Mouse (Mus musculus): ENCODE results near the gene Ncoa7. TPM values are rescaled to one million over a fixed set of nuclear protein-coding genes. Genes with fewer than 3 reads are reported as not detected.

The Ncoa7 gene
- polyA plus RNA-seq, 1 experiment from 2014 or later = 10.1 TPM

DNA sequence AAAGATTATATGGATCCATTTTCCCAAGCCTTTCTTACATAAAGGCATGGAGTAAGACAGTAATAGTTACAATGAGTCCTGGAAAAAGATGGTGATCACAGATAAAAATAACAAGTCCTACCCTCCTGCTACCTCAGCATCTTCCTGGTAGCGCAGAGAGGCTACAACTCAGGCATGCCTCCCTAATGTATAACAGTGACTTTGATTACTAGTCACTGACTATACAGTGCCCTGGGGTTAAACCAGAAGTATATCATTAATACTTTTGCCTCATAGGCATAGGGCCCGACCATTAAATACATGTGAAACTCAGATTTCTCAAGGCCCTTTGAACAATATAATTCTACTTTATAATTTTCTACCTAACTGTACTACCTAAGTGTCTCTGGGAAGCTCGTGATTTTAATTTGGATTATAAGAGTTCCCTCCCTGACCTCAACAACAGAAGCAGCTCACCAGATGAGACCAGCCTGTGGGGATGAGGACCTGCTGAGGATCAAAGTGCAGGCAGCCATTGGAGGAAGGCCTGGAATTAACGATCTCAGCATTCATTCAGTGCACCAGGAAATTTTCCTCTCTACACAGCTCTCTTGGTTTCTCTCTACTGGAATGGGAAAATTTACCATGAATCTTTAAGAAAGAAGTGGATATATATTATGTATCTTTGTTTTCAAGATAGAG, 40.7 kb downstream of the Ncoa7 start:
- peaks cover 4% of the 10 kb centered on the region; the same call in 1 of the 2 replicates for H3K9me3 ChIP-seq
- H3K9ac ChIP-seq (replicated peaks) = no peak overlapping the region
- no peaks in the 10 kb centered on the region for H3K4me1 ChIP-seq (replicated peaks)
- H3K27me3 ChIP-seq = no peaks in the 10 kb centered on the region
- H3K4me2 ChIP-seq = no peak overlapping the region
- no peak overlapping the region for H3K4me3 ChIP-seq (replicated peaks)
- no peak overlapping the region for H3K27ac ChIP-seq
- no peak for ATAC-seq (ENCODE audit: insufficient number of reproducible peaks, insufficient read depth, low FRiP score, low TSS enrichment, low read depth)
- H3K36me3 ChIP-seq = no peaks in the 10 kb centered on the region
- 69% methylated on average over 4 of the region's 4 CpGs for WGBS

DNA sequence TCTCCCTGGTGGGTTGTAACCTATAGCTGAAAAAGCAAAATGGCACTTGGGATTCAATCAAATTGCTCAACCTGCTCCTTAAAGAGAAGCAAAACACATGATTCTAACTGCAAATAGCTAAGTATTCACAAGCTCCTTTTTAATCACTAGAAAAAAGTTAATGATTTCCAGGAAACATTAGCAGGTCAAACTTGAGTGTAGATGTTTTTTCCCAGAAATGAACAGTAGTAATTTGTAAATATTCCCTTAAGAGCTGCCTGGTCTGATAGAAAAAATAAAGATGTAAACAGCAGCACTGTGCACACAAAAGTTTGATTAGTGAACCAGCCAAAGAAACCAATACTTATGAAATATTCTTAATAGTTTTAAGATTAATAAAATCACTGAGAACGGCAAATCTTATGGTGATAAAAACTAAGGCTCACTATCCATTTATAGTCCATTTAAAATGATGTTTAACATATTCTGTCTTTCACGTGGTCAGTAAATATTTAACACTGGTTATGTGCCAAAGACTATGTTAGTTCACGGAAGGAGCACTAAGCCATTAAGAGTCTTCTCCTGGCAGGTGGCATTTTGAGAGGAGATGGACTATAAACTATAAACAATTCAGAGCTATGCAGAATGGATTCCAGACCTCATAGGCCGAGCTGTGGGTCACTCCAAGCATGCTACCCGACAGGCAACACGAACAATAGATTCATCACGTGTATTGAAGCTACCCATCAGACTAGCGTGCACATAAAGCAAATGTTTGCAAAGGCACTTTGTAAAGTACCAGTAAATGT, 43.6 kb downstream of the Ncoa7 start:
- no peak overlapping the region for H3K4me3 ChIP-seq (replicated peaks)
- no peak overlapping the region for H3K9ac ChIP-seq (replicated peaks)
- WGBS = 84% methylated on average over 8 of the region's 8 CpGs
- H3K9me3 ChIP-seq = no peaks in the 10 kb centered on the region
- no peak overlapping the region for H3K4me2 ChIP-seq
- no peaks in the 10 kb centered on the region for H3K36me3 ChIP-seq
- H3K4me1 ChIP-seq (replicated peaks) = no peaks in the 10 kb centered on the region
- no peak for ATAC-seq (ENCODE audit: insufficient number of reproducible peaks, insufficient read depth, low FRiP score, low TSS enrichment, low read depth)
- no peak overlapping the region for H3K27ac ChIP-seq
- H3K27me3 ChIP-seq = no peaks in the 10 kb centered on the region

DNA sequence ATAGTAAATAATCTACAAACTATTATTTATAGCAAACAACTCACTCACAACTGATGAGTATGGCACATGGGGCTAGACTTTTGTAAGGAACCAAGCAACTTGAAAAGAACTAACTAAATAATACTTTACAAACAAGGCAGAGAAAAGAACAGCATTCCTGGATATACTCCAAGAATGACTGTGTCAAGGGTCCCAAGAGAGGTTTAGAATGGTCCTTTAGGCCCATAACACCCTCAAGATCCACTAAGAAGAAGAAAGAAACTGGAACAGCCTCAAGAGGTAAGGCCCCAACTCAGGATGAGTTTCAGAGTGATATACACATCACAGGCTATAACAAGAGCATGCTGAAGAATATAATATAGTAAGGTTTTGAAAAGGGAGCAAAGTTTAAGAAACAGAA, 47.1 kb downstream of the Ncoa7 start:
- Histone ChIP-seq H3K36me3 (no peaks in the 10 kb centered on the region), H3K4me3 (replicated peaks) (no peak overlapping the region), H3K4me2 (no peak overlapping the region), H3K9ac (replicated peaks) (no peak overlapping the region), H3K4me1 (replicated peaks) (no peaks in the 10 kb centered on the region), H3K27me3 (no peaks in the 10 kb centered on the region), H3K9me3 (no peaks in the 10 kb centered on the region), H3K27ac (no peak overlapping the region)
- ATAC-seq (ENCODE audit: insufficient number of reproducible peaks, insufficient read depth, low FRiP score, low TSS enrichment, low read depth) = no peak

DNA sequence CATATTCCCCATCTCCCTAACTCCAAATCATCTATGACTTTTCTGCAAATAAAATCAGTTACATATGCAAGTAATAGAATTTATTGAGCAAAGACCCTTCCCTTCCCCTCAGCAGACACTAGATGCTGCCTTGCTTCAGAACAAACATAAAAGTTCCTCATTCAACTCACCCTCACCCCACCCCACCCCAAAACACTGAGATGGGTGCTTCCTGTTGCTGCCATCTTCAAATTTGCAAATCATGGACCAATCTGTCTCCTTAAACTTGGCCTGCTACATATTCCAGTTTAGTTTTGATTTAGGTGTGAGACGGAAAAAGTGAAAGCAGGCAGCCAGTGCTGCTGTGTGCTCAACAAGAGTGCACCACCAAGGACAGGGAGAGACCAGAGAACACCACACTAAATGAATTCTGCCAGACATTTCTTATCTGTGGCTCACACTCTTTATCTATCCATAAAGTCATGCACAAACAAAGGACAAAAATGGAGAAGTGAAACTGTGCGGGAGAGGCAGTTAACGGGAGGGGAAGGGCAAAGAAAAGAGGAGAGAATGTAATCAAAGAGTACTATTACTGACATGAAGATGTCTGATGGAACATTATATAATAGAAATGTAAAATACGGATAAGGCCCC, 48.2 kb downstream of the Ncoa7 start:
- Histone ChIP-seq H3K9ac (replicated peaks) (no peak overlapping the region), H3K4me1 (replicated peaks) (no peaks in the 10 kb centered on the region), H3K9me3 (no peaks in the 10 kb centered on the region), H3K4me2 (no peak overlapping the region), H3K27me3 (no peaks in the 10 kb centered on the region), H3K36me3 (no peaks in the 10 kb centered on the region), H3K4me3 (replicated peaks) (no peak overlapping the region), H3K27ac (no peak overlapping the region)
- no peak for ATAC-seq (ENCODE audit: insufficient number of reproducible peaks, insufficient read depth, low FRiP score, low TSS enrichment, low read depth)
- WGBS = 79% methylated on average over 4 of the region's 4 CpGs

DNA sequence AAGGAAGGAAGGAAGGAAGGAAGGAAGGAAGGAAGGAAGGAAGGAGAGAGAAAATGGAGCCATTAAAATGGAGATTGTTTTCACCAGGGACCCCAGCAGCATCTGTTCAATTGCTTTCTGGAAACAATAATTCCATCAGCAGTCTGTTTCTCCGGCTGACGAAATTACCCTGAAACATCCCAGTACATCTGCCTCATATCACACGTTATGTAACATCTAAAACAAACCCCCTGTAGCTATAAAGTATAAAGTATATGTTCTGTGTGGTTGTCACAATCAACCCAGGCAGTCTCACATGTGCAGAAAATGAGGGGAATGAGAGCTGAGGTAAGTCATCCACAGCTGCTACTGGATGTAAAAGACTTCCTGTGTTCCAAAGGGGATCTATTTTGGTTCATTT, 49.0 kb downstream of the Ncoa7 start:
- Histone ChIP-seq H3K9ac (replicated peaks) (no peak overlapping the region), H3K4me3 (replicated peaks) (no peak overlapping the region), H3K36me3 (no peaks in the 10 kb centered on the region), H3K9me3 (no peaks in the 10 kb centered on the region), H3K4me1 (replicated peaks) (no peaks in the 10 kb centered on the region), H3K4me2 (no peak overlapping the region), H3K27me3 (no peaks in the 10 kb centered on the region), H3K27ac (no peak overlapping the region)
- no peak for ATAC-seq (ENCODE audit: insufficient number of reproducible peaks, insufficient read depth, low FRiP score, low TSS enrichment, low read depth)
- 51% methylated on average over 3 of the region's 3 CpGs for WGBS

DNA sequence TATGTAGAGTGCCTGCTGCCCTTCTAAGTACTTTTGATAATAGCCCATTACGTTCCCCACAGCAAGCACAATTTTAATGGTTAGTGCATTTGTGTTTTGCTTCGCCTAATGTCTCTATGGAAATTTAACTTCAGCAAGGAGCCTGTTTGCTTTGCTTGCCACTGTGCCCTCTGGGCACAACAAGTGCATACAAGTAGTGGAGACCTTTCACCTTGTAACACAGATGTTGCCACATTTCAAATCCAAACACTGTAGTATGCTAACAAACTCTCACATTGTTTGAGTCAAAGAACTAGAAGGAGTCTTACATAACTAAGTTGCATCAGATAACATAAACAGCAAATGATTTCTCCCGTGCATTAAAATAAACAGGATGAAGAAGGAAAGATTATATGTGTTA, 50.6 kb downstream of the Ncoa7 start:
- no peak overlapping the region for H3K27ac ChIP-seq
- no peaks in the 10 kb centered on the region for H3K27me3 ChIP-seq
- H3K4me2 ChIP-seq = no peak overlapping the region
- 0 out of 2 replicates have a peak, but pooled peaks cover 1% of the 10 kb centered on the region for H3K4me1 ChIP-seq (replicated peaks)
- no peak overlapping the region for H3K4me3 ChIP-seq (replicated peaks)
- no peaks in the 10 kb centered on the region for H3K9me3 ChIP-seq
- WGBS = 79% methylated on average over 3 of the region's 3 CpGs
- ATAC-seq (ENCODE audit: insufficient number of reproducible peaks, insufficient read depth, low FRiP score, low TSS enrichment, low read depth) = no peak
- H3K9ac ChIP-seq (replicated peaks) = no peak overlapping the region
- no peaks in the 10 kb centered on the region for H3K36me3 ChIP-seq

DNA sequence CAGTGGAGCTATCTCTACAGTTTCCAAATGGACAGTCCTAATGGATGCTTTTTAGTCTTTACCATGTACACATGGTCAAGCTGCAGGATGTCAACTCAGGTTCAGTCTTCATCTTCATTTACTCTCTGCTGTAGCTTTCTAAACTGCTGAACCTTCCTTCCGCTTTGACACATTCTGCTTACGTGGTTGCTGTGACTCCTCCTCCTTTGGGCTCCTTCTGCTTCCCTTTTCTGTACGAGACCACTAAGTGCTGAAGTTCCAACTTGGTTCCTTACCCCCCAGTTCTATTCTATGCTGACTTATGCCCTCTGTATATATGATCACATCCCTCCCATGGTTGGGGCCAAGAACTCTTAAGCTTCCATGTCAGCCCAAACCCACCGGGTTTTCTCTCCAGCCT, 51.5 kb downstream of the Ncoa7 start:
- H3K27ac ChIP-seq = no peak overlapping the region
- WGBS = 94% methylated on average over 4 of the region's 4 CpGs
- no peaks in the 10 kb centered on the region for H3K27me3 ChIP-seq
- H3K4me3 ChIP-seq (replicated peaks) = no peak overlapping the region
- no peak overlapping the region for H3K9ac ChIP-seq (replicated peaks)
- no peaks in the 10 kb centered on the region for H3K36me3 ChIP-seq
- no peak overlapping the region for H3K4me2 ChIP-seq
- H3K4me1 ChIP-seq (replicated peaks) = peaks cover 8% of the 10 kb centered on the region; the same call in 1 of the 2 replicates
- no peak for ATAC-seq (ENCODE audit: insufficient number of reproducible peaks, insufficient read depth, low FRiP score, low TSS enrichment, low read depth)
- H3K9me3 ChIP-seq = no peaks in the 10 kb centered on the region

DNA sequence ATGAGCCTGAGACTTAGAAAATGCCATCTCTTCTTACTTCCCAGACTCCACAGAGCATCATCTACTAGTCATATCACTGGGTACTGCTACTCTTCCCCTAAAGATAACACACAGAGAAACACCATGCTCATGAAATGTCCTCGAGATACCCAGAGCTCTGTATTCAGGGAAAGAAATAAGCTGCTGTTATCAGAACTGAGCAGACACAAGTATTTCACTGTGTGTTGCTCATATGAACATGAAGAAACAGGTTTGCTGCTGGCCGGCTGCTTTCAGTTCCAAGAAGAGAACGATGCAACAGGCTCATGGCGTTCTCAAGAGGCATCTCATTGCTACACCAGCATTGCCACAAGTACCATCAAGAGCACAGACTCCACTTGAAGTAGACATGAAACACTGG, 53.3 kb downstream of the Ncoa7 start:
- Histone ChIP-seq H3K4me2 (no peak overlapping the region), H3K27me3 (no peaks in the 10 kb centered on the region), H3K9me3 (no peaks in the 10 kb centered on the region), H3K9ac (replicated peaks) (no peak overlapping the region), H3K36me3 (no peaks in the 10 kb centered on the region), H3K27ac (no peak overlapping the region), H3K4me3 (replicated peaks) (no peak overlapping the region), H3K4me1 (replicated peaks) (peaks cover 8% of the 10 kb centered on the region; the same call in 1 of the 2 replicates)
- ATAC-seq (ENCODE audit: insufficient number of reproducible peaks, insufficient read depth, low FRiP score, low TSS enrichment, low read depth) = no peak
- 89% methylated on average over 4 of the region's 4 CpGs for WGBS

DNA sequence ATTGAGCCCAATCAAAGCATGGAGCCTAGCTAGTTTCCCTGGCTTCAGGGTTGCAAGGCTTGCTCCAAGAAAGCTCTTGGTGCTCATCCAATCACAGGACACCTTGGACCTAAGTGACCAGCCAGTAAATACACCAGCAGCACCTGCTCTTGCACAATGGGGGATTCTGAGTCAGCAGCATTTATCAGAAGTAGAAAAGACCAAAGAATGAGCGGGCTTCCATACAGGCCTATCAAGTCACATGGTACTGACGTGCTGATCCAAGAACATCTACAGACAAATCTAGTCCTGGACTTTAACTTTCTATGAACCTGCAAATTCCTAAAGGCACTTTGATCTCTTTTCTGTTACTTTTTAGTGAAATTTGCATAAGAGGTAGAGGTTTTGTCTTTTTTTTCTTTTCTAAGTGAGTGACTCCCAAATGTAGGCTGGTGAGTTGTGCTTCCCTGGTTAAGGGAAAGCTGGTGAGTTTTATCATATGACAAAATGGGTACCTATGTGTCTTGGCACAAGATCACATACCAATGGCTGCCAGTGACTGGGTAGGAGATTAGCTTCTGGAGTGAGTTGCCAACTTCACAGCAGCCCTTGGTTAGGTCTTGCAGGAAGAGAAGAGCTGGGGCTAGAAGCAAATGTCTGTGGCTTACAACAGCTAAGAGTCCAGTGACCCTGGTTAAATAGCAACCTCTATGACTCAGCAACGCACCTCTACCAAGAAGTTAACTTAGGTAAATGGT, 57.7 kb downstream of the Ncoa7 start:
- peaks cover 8% of the 10 kb centered on the region; the same call in 1 of the 2 replicates for H3K4me1 ChIP-seq (replicated peaks)
- ATAC-seq (ENCODE audit: insufficient number of reproducible peaks, insufficient read depth, low FRiP score, low TSS enrichment, low read depth) = no peak
- H3K9me3 ChIP-seq = no peaks in the 10 kb centered on the region
- WGBS = 92% methylated on average over 3 of the region's 3 CpGs
- H3K4me3 ChIP-seq (replicated peaks) = no peak overlapping the region
- no peaks in the 10 kb centered on the region for H3K36me3 ChIP-seq
- H3K27ac ChIP-seq = no peak overlapping the region
- no peak overlapping the region for H3K9ac ChIP-seq (replicated peaks)
- H3K4me2 ChIP-seq = no peak overlapping the region
- H3K27me3 ChIP-seq = no peaks in the 10 kb centered on the region

DNA sequence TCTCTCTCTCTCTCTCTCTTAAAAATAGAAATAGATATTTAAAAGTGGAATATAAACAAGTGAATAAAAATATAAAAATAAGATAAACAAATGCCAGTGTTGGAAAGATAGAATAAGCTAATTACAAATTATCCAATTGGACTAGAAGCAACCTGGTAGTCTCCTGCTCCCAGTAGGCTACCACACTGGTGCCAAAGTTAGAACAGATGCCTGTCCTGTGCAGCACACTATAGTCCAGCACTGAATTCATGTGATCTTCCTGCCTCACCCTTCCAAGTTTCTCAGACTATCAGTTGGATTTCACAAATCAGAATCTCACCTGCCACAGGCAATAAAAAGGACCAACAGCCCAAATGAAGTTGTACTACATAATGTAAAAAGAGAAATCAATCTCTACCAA, 59.9 kb downstream of the Ncoa7 start:
- H3K4me3 ChIP-seq (replicated peaks) = no peak overlapping the region
- no peak overlapping the region for H3K4me2 ChIP-seq
- no peak overlapping the region for H3K27ac ChIP-seq
- H3K4me1 ChIP-seq (replicated peaks) = peaks cover 8% of the 10 kb centered on the region; the same call in 1 of the 2 replicates
- H3K9ac ChIP-seq (replicated peaks) = no peak overlapping the region
- ATAC-seq (ENCODE audit: insufficient number of reproducible peaks, insufficient read depth, low FRiP score, low TSS enrichment, low read depth) = no peak
- H3K36me3 ChIP-seq = no peaks in the 10 kb centered on the region
- H3K27me3 ChIP-seq = no peaks in the 10 kb centered on the region
- no peaks in the 10 kb centered on the region for H3K9me3 ChIP-seq

DNA sequence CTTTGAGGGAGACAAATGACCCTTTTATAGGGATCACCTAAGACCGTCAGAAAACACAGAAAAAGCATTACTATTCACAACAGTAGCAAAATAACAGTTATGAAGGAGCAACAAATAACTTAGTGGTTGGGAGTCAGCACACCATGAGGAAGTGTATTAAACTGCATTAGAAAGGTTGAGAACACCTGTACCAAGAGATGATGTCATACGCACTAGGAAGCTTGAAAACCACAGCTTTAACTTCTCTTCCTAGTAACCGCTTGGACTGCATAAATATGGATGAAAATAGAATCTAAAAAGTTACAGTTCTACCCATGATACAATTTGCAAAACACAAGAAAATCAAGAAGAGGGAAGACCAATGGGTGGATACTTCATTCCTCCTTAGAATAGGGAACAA, 64.7 kb downstream of the Ncoa7 start:
- Histone ChIP-seq H3K4me3 (replicated peaks) (no peak overlapping the region), H3K27me3 (no peaks in the 10 kb centered on the region), H3K27ac (no peak overlapping the region), H3K36me3 (no peaks in the 10 kb centered on the region), H3K4me1 (replicated peaks) (no peaks in the 10 kb centered on the region), H3K9me3 (no peaks in the 10 kb centered on the region), H3K9ac (replicated peaks) (no peak overlapping the region), H3K4me2 (no peak overlapping the region)
- no peak for ATAC-seq (ENCODE audit: insufficient number of reproducible peaks, insufficient read depth, low FRiP score, low TSS enrichment, low read depth)
- WGBS = 88% methylated on average over 3 of the region's 3 CpGs
